ENCODE assay signal across 7 mouse cellular contexts in the genomic region with DNA sequence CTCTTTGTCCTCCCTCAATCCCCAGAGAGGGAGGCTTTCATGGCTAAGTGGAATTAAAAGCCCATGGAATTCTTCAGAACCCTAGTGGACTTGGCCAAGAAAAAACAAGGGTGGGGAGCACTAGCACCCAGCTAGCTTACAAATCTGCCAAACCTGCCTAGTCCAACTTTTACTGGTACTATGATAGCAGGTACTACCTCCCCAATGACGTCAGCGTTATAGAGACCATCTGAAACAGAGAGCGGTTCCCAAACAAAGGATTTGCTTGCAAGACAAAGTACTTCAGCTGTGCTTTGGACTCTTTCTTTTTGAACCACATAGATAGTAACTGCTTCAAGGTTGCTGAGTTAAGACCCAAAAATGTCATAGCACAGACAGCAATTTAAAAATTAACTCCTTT. TPM values are rescaled to one million over a fixed set of nuclear protein-coding genes. Genes with fewer than 3 reads are reported as not detected.
DNase-seq lines count a peak whose midpoint lies in the region; ATAC-seq and TF ChIP-seq lines count a peak whose summit lies in the region.

No protein-coding gene starts in this region.

- 69% methylated on average over 3 of the region's 3 CpGs for WGBS in neural tube, embryonic 11.5 days
- WGBS in forebrain, embryonic 14.5 days, result 7% methylated on average over 3 of the region's 3 CpGs
- 51% methylated on average over 3 of the region's 3 CpGs for WGBS in limb, embryonic 14.5 days
- 28% methylated on average over 3 of the region's 3 CpGs for WGBS in stomach, embryonic 16.5 days

- H3K9ac ChIP-seq in neural tube, embryonic 11.5 days (ENCODE audit: low read length), result peak overlapping the region; percentile 98
- peak overlapping the region; percentile 100 for H3K9ac ChIP-seq in forebrain, embryonic 14.5 days (ENCODE audit: low read length)
- H3K9ac ChIP-seq in limb, embryonic 14.5 days (ENCODE audit: low read depth, low read length, severe bottlenecking), result peak overlapping the region; percentile 88
- peak overlapping the region; percentile 97 for H3K9ac ChIP-seq in stomach, embryonic 16.5 days (ENCODE audit: low read length)

- peaks cover 40% of the 10 kb centered on the region for H3K4me1 ChIP-seq in neural tube, embryonic 11.5 days (ENCODE audit: control insufficient read depth, insufficient read depth, low read length)
- H3K4me1 ChIP-seq in forebrain, embryonic 14.5 days (ENCODE audit: control insufficient read depth, insufficient read depth, low read length), result peaks cover 33% of the 10 kb centered on the region
- H3K4me1 ChIP-seq in limb, embryonic 14.5 days (ENCODE audit: control insufficient read depth, insufficient read depth, low read length), result peaks cover 32% of the 10 kb centered on the region
- H3K4me1 ChIP-seq in stomach, embryonic 16.5 days (ENCODE audit: control insufficient read depth, insufficient read depth, low read length), result peaks cover 48% of the 10 kb centered on the region

- peak overlapping the region; percentile 96 for H3K4me2 ChIP-seq in neural tube, embryonic 11.5 days (ENCODE audit: low read depth)
- H3K4me2 ChIP-seq in forebrain, embryonic 14.5 days (ENCODE audit: low read length), result peak overlapping the region; percentile 91
- peak overlapping the region; percentile 81 for H3K4me2 ChIP-seq in limb, embryonic 14.5 days (replicated peaks; ENCODE audit: low read depth, low read length, severe bottlenecking)
- peak overlapping the region; percentile 91 for H3K4me2 ChIP-seq in stomach, embryonic 16.5 days (ENCODE audit: low read depth, low read length)

- peak overlapping the region; percentile 64; the same call in 1 of the 2 replicates for H3K27ac ChIP-seq in neural tube, embryonic 11.5 days (ENCODE audit: low read depth, low read length)
- H3K27ac ChIP-seq in forebrain, embryonic 14.5 days (ENCODE audit: low read depth, low read length), result peak overlapping the region; percentile 83
- H3K27ac ChIP-seq in limb, embryonic 14.5 days (replicated peaks; ENCODE audit: low read depth, low read length), result no peak overlapping the region
- H3K27ac ChIP-seq in stomach, embryonic 16.5 days (ENCODE audit: low read length), result peak overlapping the region; percentile 88

- peak overlapping the region; percentile 100 for H3K4me3 ChIP-seq in neural tube, embryonic 11.5 days (ENCODE audit: low read depth, low read length)
- H3K4me3 ChIP-seq in forebrain, embryonic 14.5 days (ENCODE audit: low read depth, low read length), result peak overlapping the region; percentile 100
- peak overlapping the region; percentile 91 for H3K4me3 ChIP-seq in limb, embryonic 14.5 days (replicated peaks; ENCODE audit: low read length)
- H3K4me3 ChIP-seq in stomach, embryonic 16.5 days (replicated peaks; ENCODE audit: low read length), result peak overlapping the region; percentile 98

- no peak for TF ChIP-seq POLR2A in limb, embryonic 14.5 days (IDR thresholded peaks at IDR 0.05; ENCODE audit: borderline replicate concordance, extremely low read depth, insufficient read depth, insufficient read length)

- H3K27me3 ChIP-seq in neural tube, embryonic 11.5 days (ENCODE audit: control insufficient read depth, insufficient read depth, low read length), result no peaks in the 10 kb centered on the region
- no peaks in the 10 kb centered on the region for H3K27me3 ChIP-seq in forebrain, embryonic 14.5 days (replicated peaks; ENCODE audit: control insufficient read depth, insufficient read depth, low read length)
- H3K27me3 ChIP-seq in limb, embryonic 14.5 days (ENCODE audit: control insufficient read depth, insufficient read depth, low read length), result no peaks in the 10 kb centered on the region
- no peaks in the 10 kb centered on the region for H3K27me3 ChIP-seq in stomach, embryonic 16.5 days (ENCODE audit: control insufficient read depth, insufficient read depth, low read length)

- no peaks in the 10 kb centered on the region for H3K36me3 ChIP-seq in neural tube, embryonic 11.5 days (ENCODE audit: control insufficient read depth, insufficient read depth, low read length)
- H3K36me3 ChIP-seq in forebrain, embryonic 14.5 days (ENCODE audit: control insufficient read depth, insufficient read depth, low read length), result peaks cover 4% of the 10 kb centered on the region; the same call in 1 of the 2 replicates
- H3K36me3 ChIP-seq in limb, embryonic 14.5 days (ENCODE audit: control insufficient read depth, insufficient read depth, low read length), result no peaks in the 10 kb centered on the region
- H3K36me3 ChIP-seq in stomach, embryonic 16.5 days (ENCODE audit: control insufficient read depth, insufficient read depth, low read length), result no peaks in the 10 kb centered on the region

- DNase-seq in neural tube, embryonic 11.5 days (ENCODE audit: low spot score), result no peak
- no peak for DNase-seq in neural tube, embryonic 10.5 days (ENCODE audit: extremely low spot score, low spot score)
- peak; percentile 73 for DNase-seq in forebrain, embryonic 14.5 days (ENCODE audit: low spot score)
- DNase-seq in limb, embryonic 14.5 days (ENCODE audit: low spot score), result no peak
- no peak for DNase-seq in adrenal gland, postnatal 14 days
- no peak for DNase-seq in lung, adult 18-20 months

- ATAC-seq in neural tube, embryonic 11.5 days (ENCODE audit: insufficient read depth, low FRiP score, low TSS enrichment), result no peak
- no peak for ATAC-seq in forebrain, embryonic 14.5 days
- ATAC-seq in limb, embryonic 14.5 days (ENCODE audit: low FRiP score, low read depth), result no peak
- ATAC-seq in stomach, embryonic 16.5 days (ENCODE audit: insufficient read depth, low FRiP score), result no peak

- no peaks in the 10 kb centered on the region for H3K9me3 ChIP-seq in neural tube, embryonic 11.5 days (ENCODE audit: control insufficient read depth, low read length)
- no peaks in the 10 kb centered on the region for H3K9me3 ChIP-seq in forebrain, embryonic 14.5 days (replicated peaks; ENCODE audit: control insufficient read depth, low read length)
- no peaks in the 10 kb centered on the region for H3K9me3 ChIP-seq in limb, embryonic 14.5 days (ENCODE audit: control insufficient read depth, low read length)
- no peaks in the 10 kb centered on the region for H3K9me3 ChIP-seq in stomach, embryonic 16.5 days (replicated peaks; ENCODE audit: control insufficient read depth, low read length)

RNA-seq across cellular contexts. Expression of a gene that starts 2.2 kb away (rescaled TPM):
- polyA plus RNA-seq in neural tube, embryonic 11.5 days (2014; fragmentation: Nextera tagmentation; extraction: Ambion mirVana), result 870 and 877 TPM in 2 replicates
- polyA plus RNA-seq in forebrain, embryonic 14.5 days (2014; fragmentation: Nextera tagmentation; extraction: Ambion mirVana), result 2,151 and 2,168 TPM in 2 replicates
- polyA plus RNA-seq in limb, embryonic 14.5 days (2012; rRNA removed), result 411 and 458 TPM in 2 replicates
- 541 and 547 TPM in 2 replicates for polyA plus RNA-seq in limb, embryonic 14.5 days (2014; fragmentation: Nextera tagmentation; extraction: Ambion mirVana)
- 454 and 457 TPM in 2 replicates for polyA plus RNA-seq in stomach, embryonic 16.5 days (2015; fragmentation: Nextera tagmentation; extraction: Ambion mirVana)
- total RNA-seq in adrenal gland, postnatal 14 days (2021), result 99.8 and 101 TPM in 2 replicates

RNA-seq across cellular contexts. Expression of a gene that starts 20.3 kb away (rescaled TPM):
- 76.0 and 77.0 TPM in 2 replicates for polyA plus RNA-seq in neural tube, embryonic 11.5 days (2014; fragmentation: Nextera tagmentation; extraction: Ambion mirVana)
- polyA plus RNA-seq in forebrain, embryonic 14.5 days (2014; fragmentation: Nextera tagmentation; extraction: Ambion mirVana), result 95.5 and 107 TPM in 2 replicates
- polyA plus RNA-seq in limb, embryonic 14.5 days (2012; rRNA removed), result 51.8 and 55.4 TPM in 2 replicates
- 70.6 and 76.6 TPM in 2 replicates for polyA plus RNA-seq in limb, embryonic 14.5 days (2014; fragmentation: Nextera tagmentation; extraction: Ambion mirVana)
- 112 and 113 TPM in 2 replicates for polyA plus RNA-seq in stomach, embryonic 16.5 days (2015; fragmentation: Nextera tagmentation; extraction: Ambion mirVana)
- total RNA-seq in adrenal gland, postnatal 14 days (2021), result 73.8 and 89.8 TPM in 2 replicates

RNA-seq across cellular contexts. Expression of a gene that starts 24.1 kb away (rescaled TPM):
- 1,294 and 1,337 TPM in 2 replicates for polyA plus RNA-seq in neural tube, embryonic 11.5 days (2014; fragmentation: Nextera tagmentation; extraction: Ambion mirVana)
- polyA plus RNA-seq in forebrain, embryonic 14.5 days (2014; fragmentation: Nextera tagmentation; extraction: Ambion mirVana), result 1,356 and 1,420 TPM in 2 replicates
- polyA plus RNA-seq in limb, embryonic 14.5 days (2012; rRNA removed), result 543 and 563 TPM in 2 replicates
- polyA plus RNA-seq in limb, embryonic 14.5 days (2014; fragmentation: Nextera tagmentation; extraction: Ambion mirVana), result 942 and 968 TPM in 2 replicates
- 687 and 737 TPM in 2 replicates for polyA plus RNA-seq in stomach, embryonic 16.5 days (2015; fragmentation: Nextera tagmentation; extraction: Ambion mirVana)
- total RNA-seq in adrenal gland, postnatal 14 days (2021), result 262 and 272 TPM in 2 replicates

RNA-seq across cellular contexts. Expression of a gene that starts 36.5 kb away (rescaled TPM):
- 7.8 and 8.3 TPM in 2 replicates for polyA plus RNA-seq in neural tube, embryonic 11.5 days (2014; fragmentation: Nextera tagmentation; extraction: Ambion mirVana)
- polyA plus RNA-seq in forebrain, embryonic 14.5 days (2014; fragmentation: Nextera tagmentation; extraction: Ambion mirVana), result 11.5 and 14.6 TPM in 2 replicates
- 7.5 and 9.7 TPM in 2 replicates for polyA plus RNA-seq in limb, embryonic 14.5 days (2012; rRNA removed)
- 8.4 and 8.5 TPM in 2 replicates for polyA plus RNA-seq in limb, embryonic 14.5 days (2014; fragmentation: Nextera tagmentation; extraction: Ambion mirVana)
- 7.9 and 8.0 TPM in 2 replicates for polyA plus RNA-seq in stomach, embryonic 16.5 days (2015; fragmentation: Nextera tagmentation; extraction: Ambion mirVana)
- total RNA-seq in adrenal gland, postnatal 14 days (2021), result 6.9 and 9.1 TPM in 2 replicates

RNA-seq across cellular contexts. Expression of a gene that starts 49.7 kb away (rescaled TPM):
- polyA plus RNA-seq in neural tube, embryonic 11.5 days (2014; fragmentation: Nextera tagmentation; extraction: Ambion mirVana), result 0.11 and 0.22 TPM in 2 replicates
- 0.12 TPM in 1 of 2 replicates, not detected in the other for polyA plus RNA-seq in forebrain, embryonic 14.5 days (2014; fragmentation: Nextera tagmentation; extraction: Ambion mirVana)
- polyA plus RNA-seq in limb, embryonic 14.5 days (2012; rRNA removed), result 0.04 and 0.08 TPM in 2 replicates
- not detected in 2 replicates for polyA plus RNA-seq in limb, embryonic 14.5 days (2014; fragmentation: Nextera tagmentation; extraction: Ambion mirVana)
- polyA plus RNA-seq in stomach, embryonic 16.5 days (2015; fragmentation: Nextera tagmentation; extraction: Ambion mirVana), result 2.8 and 3.7 TPM in 2 replicates
- total RNA-seq in adrenal gland, postnatal 14 days (2021), result 1.2 and 1.3 TPM in 2 replicates
